Mouse (Mus musculus) heart, adult 2 months (tissue): Measurements from ENCODE around the gene Ak5. TPM values are rescaled to one million over a fixed set of nuclear protein-coding genes. Genes with fewer than 3 reads are reported as not detected.
"Not testable (repeated sequence)": the region's sequence is repeated elsewhere in the genome, so short reads cannot be mapped to it uniquely, and the experiment has no call there.

Experiments
- DNase-seq, 2 experiments: peaks; one replicate each; pipeline ENCODE4 v3.0.0; 2021
- H3K27ac ChIP-seq: fragments of 200-600 bp; 2 replicates; pipeline ENCODE4 v1.8.1; 2022
- H3K27me3 ChIP-seq: fragments of 200-500 bp; 2 replicates; pipeline ENCODE4 v1.6.1; 2012; ENCODE audit warnings: mild to moderate bottlenecking, low read length, inconsistent platforms, mixed read lengths; ENCODE audit not compliant: control insufficient read depth, insufficient read depth
- H3K36me3 ChIP-seq: fragments of 200-500 bp; 2 replicates; pipeline ENCODE4 v1.6.1; 2012; ENCODE audit warnings: low read length, inconsistent platforms; ENCODE audit not compliant: control insufficient read depth, insufficient read depth
- H3K4me1 ChIP-seq: fragments of 200-500 bp; 2 replicates; pipeline ENCODE4 v1.6.1; 2011; ENCODE audit warnings: low read length; ENCODE audit not compliant: control insufficient read depth, insufficient read depth
- H3K4me3 ChIP-seq: fragments of 200-600 bp; 2 replicates; pipeline ENCODE4 v1.8.1; 2022
- H3K79me2 ChIP-seq: fragments of 200-500 bp; replicated peaks from 2 replicates; pipeline ENCODE4 v1.6.1; 2012; ENCODE audit warnings: mild to moderate bottlenecking, inconsistent platforms, low read length, moderate library complexity, mixed read lengths; ENCODE audit not compliant: control insufficient read depth, insufficient read depth
- H3K9ac ChIP-seq: fragments of 200-500 bp; 2 replicates; pipeline ENCODE4 v1.6.1; 2012; ENCODE audit warnings: low read depth, mild to moderate bottlenecking, control low read depth, inconsistent platforms, low read length, mixed read lengths
- CTCF ChIP-seq: fragments of 200-600 bp; IDR thresholded peaks from 2 replicates; pipeline ENCODE4 v1.8.1; 2022; ENCODE audit warnings: antibody characterized with exemption, mild to moderate bottlenecking, moderate library complexity
- EP300 ChIP-seq: fragments of 200-500 bp; IDR thresholded peaks from 2 replicates; pipeline ENCODE4 v1.6.1; 2011; ENCODE audit warnings: low read depth, low read length, control low read depth; ENCODE audit not compliant: insufficient read depth
- POLR2A ChIP-seq: fragments of 200-500 bp; IDR thresholded peaks from 2 replicates; pipeline ENCODE4 v1.6.1; 2011; ENCODE audit warnings: mild to moderate bottlenecking, low read depth, low read length, control low read depth; ENCODE audit not compliant: insufficient read depth
- WGBS: fragments of 180-500 bp; shearing (Covaris S2); methylation state at CpG from one replicate; pipeline ENCODE4 v1.1.7; 2018; 5-methylcytosine and 5-hydroxymethylcytosine counted together
- intact Hi-C: fragments of 180-260 bp; cut with DNase I; formaldehyde crosslinking; loops from one replicate; pipeline ENCODE4 v1.15.1; 2025
- polyA plus RNA-seq: library from polyadenylated mRNA; depleted of rRNA; stranded (reverse); fragments of >200 nt; gene quantifications from 2 replicates; pipeline ENCODE4 v1.2.3, GENCODE M21; 2012
- total RNA-seq, 2 experiments: library from RNA; stranded (reverse); gene quantifications; 2 replicates each; pipeline ENCODE4 v1.2.3; 2021

The Ak5 gene
- total and polyA plus RNA-seq, 3 experiments: 0.45 TPM; not detected in 2

DNA sequence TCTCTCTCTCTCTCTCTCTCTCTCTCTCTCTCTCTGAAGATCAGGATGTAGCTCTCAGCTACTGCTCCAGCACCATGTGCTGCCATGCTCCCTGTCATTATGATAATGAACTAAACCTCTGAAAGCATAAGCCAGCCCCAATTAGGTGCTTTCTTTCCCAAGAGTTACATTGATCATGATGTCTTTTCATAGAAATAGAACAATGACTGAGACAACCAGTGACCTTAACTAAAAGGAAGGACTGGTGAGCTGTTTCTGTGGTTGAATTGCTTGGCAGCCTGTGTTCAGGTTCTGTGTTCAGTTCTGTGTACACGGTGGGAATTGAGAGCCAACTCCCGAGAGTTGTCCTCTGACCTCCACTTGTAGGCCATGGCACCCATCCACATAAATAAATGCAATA lies 38.7 kb upstream of the Ak5 start:
- no peaks in the 10 kb centered on the region for H3K4me1 ChIP-seq
- H3K4me3 ChIP-seq: no peak overlapping the region
- no peak overlapping the region for H3K9ac ChIP-seq
- no peaks in the 10 kb centered on the region for H3K79me2 ChIP-seq
- no peaks in the 10 kb centered on the region for H3K27me3 ChIP-seq
- no peaks in the 10 kb centered on the region for H3K36me3 ChIP-seq
- H3K27ac ChIP-seq: no peak overlapping the region
- WGBS: 93% methylated on average over 2 of the region's 2 CpGs
- no peak for DNase-seq
- intact Hi-C loops: no loop called here
- TF ChIP-seq POLR2A (no peak), EP300 (no peak), CTCF (no peak)

GRCm38 (mm10) chr3:152705826-152706225 lies 37.7 kb upstream of the Ak5 start:
- Histone ChIP-seq H3K4me3 (no peak overlapping the region), H3K4me1 (no peaks in the 10 kb centered on the region), H3K79me2 (no peaks in the 10 kb centered on the region), H3K9ac (no peak overlapping the region), H3K27ac (no peak overlapping the region), H3K36me3 (no peaks in the 10 kb centered on the region), H3K27me3 (no peaks in the 10 kb centered on the region)
- no peak for DNase-seq
- intact Hi-C loops: no loop called here
- WGBS: 60% methylated on average over 5 of the region's 5 CpGs
- TF ChIP-seq POLR2A (no peak), EP300 (no peak), CTCF (no peak)

- Histone ChIP-seq H3K36me3 (no peaks in the 10 kb centered on the region), H3K27me3 (no peaks in the 10 kb centered on the region), H3K9ac (no peak overlapping the region), H3K4me1 (no peaks in the 10 kb centered on the region), H3K4me3 (no peak overlapping the region), H3K27ac (no peak overlapping the region), H3K79me2 (no peaks in the 10 kb centered on the region)
- TF ChIP-seq EP300: no peak
- no peak for TF ChIP-seq CTCF
- no peak for TF ChIP-seq POLR2A
- intact Hi-C loops: no loop called here
- no peak for DNase-seq
- WGBS: 56% methylated on average over 8 of the region's 8 CpGs
Observed at GRCm38 (mm10) chr3:152702274-152702843, 34.2 kb upstream of the Ak5 start.

DNA sequence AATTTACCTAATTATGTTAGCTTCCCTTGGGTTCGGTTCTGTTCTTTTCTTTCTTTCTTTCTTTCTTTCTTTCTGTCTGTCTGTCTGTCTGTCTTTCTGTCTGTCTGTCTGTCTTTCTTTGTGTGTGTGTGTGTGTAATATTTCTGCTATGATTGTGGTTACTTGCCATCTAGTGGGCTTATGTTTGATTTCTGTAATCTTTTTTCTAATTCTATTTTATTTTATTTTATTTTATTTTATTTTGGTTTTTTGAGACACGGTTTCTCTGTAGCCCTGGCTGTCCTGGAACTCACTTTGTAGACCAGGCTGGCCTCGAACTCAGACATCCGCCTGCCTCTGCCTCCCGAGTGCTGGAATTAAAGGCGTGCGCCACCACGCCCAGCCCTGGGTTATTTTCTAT lies 33.4 kb upstream of the Ak5 start:
- H3K27ac ChIP-seq, H3K27me3 ChIP-seq, intact Hi-C loops, H3K79me2 ChIP-seq, H3K4me1 ChIP-seq, H3K9ac ChIP-seq, H3K36me3 ChIP-seq, DNase-seq, H3K4me3 ChIP-seq: not testable (repeated sequence)
- WGBS: 92% methylated on average over 8 of the region's 8 CpGs

DNA sequence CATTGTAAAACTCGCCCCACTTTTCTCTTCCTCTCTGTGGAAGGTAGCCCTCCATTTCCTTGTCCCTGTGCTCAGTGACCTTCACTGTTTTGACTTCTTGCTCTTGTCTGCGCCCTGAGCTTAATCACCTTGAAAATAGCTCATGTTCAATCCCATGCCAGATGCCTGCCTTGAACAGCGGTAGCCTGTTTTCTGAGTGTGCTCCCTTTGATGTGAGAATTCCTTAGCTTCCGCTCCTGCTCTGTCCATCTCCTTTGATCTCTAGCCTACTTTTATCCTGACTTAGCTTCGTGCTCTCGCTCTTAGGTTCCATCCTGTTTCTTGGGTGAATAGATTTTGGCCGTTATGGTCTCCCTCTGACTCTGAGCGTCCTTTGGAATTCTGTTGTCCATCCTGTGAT lies 31.1 kb upstream of the Ak5 start:
- Histone ChIP-seq H3K36me3 (no peaks in the 10 kb centered on the region), H3K79me2 (no peaks in the 10 kb centered on the region), H3K27ac (no peak overlapping the region), H3K4me1 (no peaks in the 10 kb centered on the region), H3K27me3 (no peaks in the 10 kb centered on the region), H3K9ac (no peak overlapping the region), H3K4me3 (no peak overlapping the region)
- no peak for DNase-seq
- intact Hi-C loops: no loop called here
- TF ChIP-seq POLR2A: no peak
- no peak for TF ChIP-seq EP300
- TF ChIP-seq CTCF: no peak
- 59% methylated on average over 8 of the region's 8 CpGs for WGBS

DNA sequence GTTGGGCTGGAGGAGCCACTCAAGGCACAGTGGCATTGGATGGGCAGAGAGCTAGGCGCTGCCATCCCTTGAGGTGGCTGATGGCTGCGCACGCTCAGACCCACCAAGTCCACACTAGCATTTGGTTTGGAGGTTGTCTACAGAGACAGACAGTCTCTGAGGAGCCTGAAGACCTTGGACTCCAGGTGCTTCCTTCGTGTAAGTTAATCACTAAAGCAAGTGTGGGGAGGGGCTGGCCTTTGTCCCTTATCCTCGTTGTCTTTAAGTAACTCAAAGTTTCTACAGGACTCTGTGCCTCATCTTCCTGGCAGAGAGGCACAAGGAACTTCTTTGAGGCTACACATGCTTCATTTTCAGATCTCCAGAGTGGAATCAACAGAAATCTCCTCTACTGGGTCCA lies 29.9 kb upstream of the Ak5 start:
- WGBS: 77% methylated on average over 5 of the region's 5 CpGs
- intact Hi-C loops: no loop called here
- no peak for TF ChIP-seq POLR2A
- no peak for TF ChIP-seq CTCF
- no peak for TF ChIP-seq EP300

More for the DNA sequence above, 29.9 kb upstream of the Ak5 start:
- Histone ChIP-seq H3K4me1 (no peaks in the 10 kb centered on the region), H3K9ac (no peak overlapping the region), H3K79me2 (no peaks in the 10 kb centered on the region), H3K27ac (no peak overlapping the region), H3K4me3 (no peak overlapping the region), H3K36me3 (no peaks in the 10 kb centered on the region), H3K27me3 (no peaks in the 10 kb centered on the region)
- no peak for DNase-seq
